Mouse (Mus musculus) intestine, postnatal 0 days (tissue): Measurements from ENCODE around the gene Areg. TPM values are rescaled to one million over a fixed set of nuclear protein-coding genes. Genes with fewer than 3 reads are reported as not detected.

Experiments
- ATAC-seq: fragments of 200-750 bp; cut with Nextera tagmentation; 2 replicates; pipeline ENCODE4 v1.8.0; 2017; ENCODE audit warnings: mild to moderate bottlenecking, moderate TSS enrichment, moderate library complexity
- H3K27ac ChIP-seq: fragments of 300-500 bp; sonication (generic); 2 replicates; pipeline ENCODE4 v1.5.1; 2014; ENCODE audit warnings: mild to moderate bottlenecking, low read depth, low read length, moderate library complexity
- H3K27me3 ChIP-seq: fragments of 300-500 bp; sonication (generic); replicated peaks from 2 replicates; pipeline ENCODE4 v1.6.1; 2014; ENCODE audit warnings: low read length, mixed read lengths; ENCODE audit not compliant: control insufficient read depth, insufficient read depth
- H3K36me3 ChIP-seq: fragments of 300-500 bp; sonication (generic); 2 replicates; pipeline ENCODE4 v1.6.1; 2014; ENCODE audit warnings: mild to moderate bottlenecking, moderate library complexity; ENCODE audit not compliant: control insufficient read depth, insufficient read depth
- H3K4me1 ChIP-seq: fragments of 300-500 bp; sonication (generic); replicated peaks from 2 replicates; pipeline ENCODE4 v1.6.1; 2014; ENCODE audit warnings: antibody characterized with exemption, low read length, mixed read lengths; ENCODE audit not compliant: control insufficient read depth, insufficient read depth
- H3K4me2 ChIP-seq: fragments of 300-500 bp; sonication (generic); replicated peaks from 2 replicates; pipeline ENCODE4 v1.6.1; 2014; ENCODE audit warnings: low read depth, mild to moderate bottlenecking, moderate library complexity
- H3K4me3 ChIP-seq: fragments of 300-500 bp; sonication (generic); 2 replicates; pipeline ENCODE4 v1.5.1; 2014; ENCODE audit warnings: low read depth, low read length
- H3K9ac ChIP-seq: fragments of 300-500 bp; sonication (generic); 2 replicates; pipeline ENCODE4 v1.6.1; 2014; ENCODE audit warnings: mild to moderate bottlenecking, low read depth, low read length
- H3K9me3 ChIP-seq: fragments of 300-500 bp; sonication (generic); 2 replicates; pipeline ENCODE4 v1.6.1; 2016; ENCODE audit warnings: mixed run types; ENCODE audit not compliant: control insufficient read depth
- CTCF ChIP-seq: sonication (generic); IDR thresholded peaks from 2 replicates; pipeline ENCODE4 v1.5.1; 2016; ENCODE audit warnings: low read depth, mild to moderate bottlenecking, control low read depth, antibody characterized with exemption, moderate library complexity
- WGBS: fragments of 180-500 bp; shearing (Covaris S2); extraction: QIAGEN DNeasy Blood & Tissue Kit; methylation state at CpG from one replicate; pipeline ENCODE4 v1.1.7; 2014; 5-methylcytosine and 5-hydroxymethylcytosine counted together
- polyA plus RNA-seq: library from polyadenylated mRNA; unstranded; fragments of >200 nt; fragmentation: Nextera tagmentation; extraction: Ambion mirVana; gene quantifications from 2 replicates; pipeline ENCODE4 v1.2.1, GENCODE M21; 2015

Areg gene
- polyA plus RNA-seq, result 7.5 and 18.0 TPM in 2 replicates

DNA sequence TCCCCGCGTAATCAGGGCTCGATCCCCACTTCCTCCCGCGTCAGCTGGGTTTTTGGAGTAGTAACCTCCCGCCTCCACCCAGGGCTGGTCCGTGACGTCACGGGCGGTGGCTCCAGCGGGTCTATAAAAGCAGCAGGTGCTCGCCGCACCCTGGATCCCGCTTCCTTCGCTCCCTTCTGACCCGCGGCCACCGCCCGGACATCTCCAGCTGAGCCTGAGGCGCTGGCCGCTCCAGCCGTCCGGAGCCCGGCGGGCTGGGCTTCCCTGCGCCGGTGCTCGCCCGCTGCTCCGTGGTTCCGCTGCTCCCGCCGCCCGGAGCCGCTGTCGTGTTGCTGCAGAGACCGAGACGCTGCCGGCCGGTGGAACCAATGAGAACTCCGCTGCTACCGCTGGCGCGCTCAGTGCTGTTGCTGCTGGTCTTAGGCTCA is at the start of gene Areg:
Gene Areg, plus strand, starts transcription at position 154 of the 428 bp plus-strand sequence.
- TF ChIP-seq CTCF, result peak; percentile 62
- Histone ChIP-seq H3K4me1 (no peaks in the 10 kb centered on the region), H3K4me2 (peak within 1 kb of the TSS; percentile 86), H3K9me3 (no peaks in the 10 kb centered on the region), H3K27me3 (no peaks in the 10 kb centered on the region), H3K4me3 (peak within 1 kb of the TSS; percentile 53), H3K36me3 (no peaks in the 10 kb centered on the region), H3K27ac (no peak within 1 kb of the TSS; the same call in 1 of the 2 replicates), H3K9ac (peak within 1 kb of the TSS; percentile 62)
- under 1% methylated on average over 44 of the region's 44 CpGs for WGBS
- ATAC-seq, result peak; percentile 87

DNA sequence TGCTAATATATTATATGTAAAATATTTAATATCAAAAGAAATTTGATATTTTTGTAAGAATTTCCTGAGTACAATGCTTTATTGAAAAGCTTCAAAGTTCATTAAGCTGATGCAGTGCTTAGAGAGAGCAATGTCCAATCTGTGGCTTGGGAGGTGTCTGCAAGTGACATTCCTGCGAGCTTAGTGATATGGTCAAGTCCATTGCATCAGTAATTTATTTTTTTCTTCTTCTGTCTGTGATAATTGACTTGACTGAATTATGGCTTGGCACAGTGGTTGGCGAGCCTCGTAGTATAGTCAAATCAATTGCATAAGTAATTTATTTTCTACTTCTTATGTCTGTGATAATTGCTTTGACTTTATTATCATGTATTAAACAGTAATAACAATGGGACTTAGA is 49.1 kb upstream of the Areg start:
- no peak for TF ChIP-seq CTCF
- H3K27me3 ChIP-seq, result no peaks in the 10 kb centered on the region
- H3K36me3 ChIP-seq, result no peaks in the 10 kb centered on the region
- no peaks in the 10 kb centered on the region for H3K9me3 ChIP-seq
- WGBS, result 50% methylated on average over 3 of the region's 3 CpGs
- no peak overlapping the region for H3K27ac ChIP-seq
- no peak overlapping the region for H3K9ac ChIP-seq
- H3K4me1 ChIP-seq, result no peaks in the 10 kb centered on the region
- no peak overlapping the region for H3K4me3 ChIP-seq
- ATAC-seq, result peak; percentile 85
- H3K4me2 ChIP-seq, result no peak overlapping the region

GRCm38 (mm10) chr5:91097911-91098614 is 41.3 kb upstream of the Areg start:
- H3K4me3 ChIP-seq, result no peak overlapping the region
- H3K4me1 ChIP-seq, result no peaks in the 10 kb centered on the region
- H3K9ac ChIP-seq, result no peak overlapping the region
- WGBS, result 46% methylated on average over 10 of the region's 10 CpGs
- no peaks in the 10 kb centered on the region for H3K9me3 ChIP-seq
- 0 out of 2 replicates have a peak overlapping the region, but pooled peaks have one; percentile 1 for H3K4me2 ChIP-seq
- no peak for TF ChIP-seq CTCF
- no peak overlapping the region for H3K27ac ChIP-seq
- no peaks in the 10 kb centered on the region for H3K36me3 ChIP-seq
- no peaks in the 10 kb centered on the region for H3K27me3 ChIP-seq
- peak; percentile 97 for ATAC-seq

DNA sequence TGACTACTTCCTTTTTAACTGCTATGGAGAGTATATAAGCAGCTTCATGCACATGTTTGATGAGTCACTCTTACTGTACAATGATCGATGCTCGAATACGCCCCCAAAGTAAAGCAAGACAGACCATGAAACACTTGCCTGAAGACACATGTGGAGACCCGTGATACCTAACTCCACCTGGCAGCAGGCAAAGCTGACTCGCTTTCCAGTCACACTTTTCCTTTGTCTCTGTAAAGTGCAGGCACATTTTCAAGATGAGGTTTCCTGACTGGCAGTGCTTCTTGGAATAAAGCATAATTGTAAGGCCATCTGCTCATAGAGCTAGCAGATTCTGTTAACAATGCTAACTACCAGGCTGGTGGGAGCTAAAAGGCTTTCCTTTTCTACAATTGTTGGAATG is 37.7 kb upstream of the Areg start:
- 95% methylated on average over 5 of the region's 5 CpGs for WGBS
- Histone ChIP-seq H3K9me3 (no peaks in the 10 kb centered on the region), H3K36me3 (no peaks in the 10 kb centered on the region), H3K9ac (no peak overlapping the region), H3K4me1 (0 out of 2 replicates have a peak, but pooled peaks cover 3% of the 10 kb centered on the region), H3K4me3 (no peak overlapping the region), H3K27ac (no peak overlapping the region), H3K4me2 (no peak overlapping the region), H3K27me3 (no peaks in the 10 kb centered on the region)
- no peak for TF ChIP-seq CTCF
- no peak for ATAC-seq

DNA sequence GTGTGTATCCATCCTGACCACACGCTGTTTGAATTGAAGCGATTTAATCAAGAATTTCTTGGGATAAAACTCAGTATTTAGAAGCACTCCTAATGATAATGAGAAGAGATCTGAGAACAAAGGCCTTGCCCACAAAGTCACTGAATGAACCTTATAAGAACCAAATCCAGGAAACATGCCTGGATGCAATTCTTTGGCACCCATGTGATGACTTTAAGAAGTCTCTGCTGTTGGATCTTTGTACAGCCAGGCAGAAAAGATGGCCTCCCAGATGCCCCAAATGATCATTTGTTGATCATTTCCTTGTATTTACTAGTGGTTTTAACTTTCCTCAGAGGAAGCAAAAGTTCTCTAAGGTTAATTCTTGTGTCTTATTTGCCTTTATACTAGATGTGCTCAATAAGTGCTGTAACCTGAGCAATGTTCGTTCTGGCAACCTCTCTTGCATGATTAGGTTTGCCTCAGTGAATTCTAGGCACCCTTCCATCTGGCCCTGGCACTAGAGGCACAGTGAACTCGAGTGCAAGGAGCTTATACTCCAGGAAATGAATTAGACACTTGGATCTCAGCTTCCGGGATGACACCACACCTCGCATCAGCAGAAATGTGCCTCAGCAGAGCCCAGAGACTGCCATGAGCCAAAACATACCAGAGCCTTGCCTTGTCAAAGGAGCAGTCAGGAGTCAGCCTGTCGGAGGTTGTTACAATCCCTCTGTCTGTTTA is 35.3 kb upstream of the Areg start:
- ATAC-seq, result no peak
- 0 out of 2 replicates have a peak, but pooled peaks cover 3% of the 10 kb centered on the region for H3K4me1 ChIP-seq
- no peak for TF ChIP-seq CTCF
- no peak overlapping the region for H3K9ac ChIP-seq
- H3K27ac ChIP-seq, result no peak overlapping the region
- no peaks in the 10 kb centered on the region for H3K27me3 ChIP-seq
- no peaks in the 10 kb centered on the region for H3K36me3 ChIP-seq
- no peak overlapping the region for H3K4me2 ChIP-seq
- H3K9me3 ChIP-seq, result no peaks in the 10 kb centered on the region
- 69% methylated on average over 7 of the region's 7 CpGs for WGBS
- no peak overlapping the region for H3K4me3 ChIP-seq

DNA sequence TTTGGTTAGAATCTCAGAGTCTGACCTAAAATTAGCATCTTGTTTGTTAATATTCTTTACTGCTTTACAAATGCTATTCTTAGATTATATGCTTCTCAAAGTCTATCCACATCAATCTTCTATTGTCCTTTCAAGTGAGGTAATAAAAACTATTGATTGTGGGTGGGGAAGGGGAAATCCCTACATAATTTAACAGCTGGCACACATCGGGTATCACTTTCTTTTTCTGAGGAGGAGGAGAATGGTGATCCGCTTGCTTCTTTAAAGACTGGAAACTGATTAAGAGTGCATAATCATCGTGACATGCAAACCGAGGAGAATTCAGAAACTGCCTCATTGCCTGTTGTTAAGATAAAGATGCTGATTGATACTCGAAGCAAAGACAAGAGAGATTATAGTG is 33.2 kb upstream of the Areg start:
- ATAC-seq, result no peak
- no peaks in the 10 kb centered on the region for H3K9me3 ChIP-seq
- no peak overlapping the region for H3K4me3 ChIP-seq
- 0 out of 2 replicates have a peak, but pooled peaks cover 3% of the 10 kb centered on the region for H3K4me1 ChIP-seq
- no peaks in the 10 kb centered on the region for H3K27me3 ChIP-seq
- H3K27ac ChIP-seq, result no peak overlapping the region
- 47% methylated on average over 5 of the region's 5 CpGs for WGBS
- no peak for TF ChIP-seq CTCF
- H3K4me2 ChIP-seq, result no peak overlapping the region
- H3K36me3 ChIP-seq, result no peaks in the 10 kb centered on the region
- no peak overlapping the region for H3K9ac ChIP-seq
